Mouse (Mus musculus) forebrain, embryonic 16.5 days (tissue): Measurements from ENCODE around the gene Lhfp. TPM values are rescaled to one million over a fixed set of nuclear protein-coding genes. Genes with fewer than 3 reads are reported as not detected.

Experiments used
- ATAC-seq: fragments of 200-750 bp; cut with Nextera tagmentation; 2 replicates; pipeline ENCODE4 v1.8.0; 2017; ENCODE audit warnings: mild to moderate bottlenecking, moderate library complexity
- H3K27ac ChIP-seq: fragments of 300-500 bp; sonication (generic); 2 replicates; pipeline ENCODE4 v1.5.1; 2014; ENCODE audit warnings: low read length, control low read depth
- H3K27me3 ChIP-seq: fragments of 300-500 bp; sonication (generic); replicated peaks from 2 replicates; pipeline ENCODE4 v1.6.1; 2014; ENCODE audit warnings: low read length; ENCODE audit not compliant: control insufficient read depth, insufficient read depth
- H3K36me3 ChIP-seq: fragments of 300-500 bp; sonication (generic); 2 replicates; pipeline ENCODE4 v1.6.1; 2014; ENCODE audit not compliant: control insufficient read depth, insufficient read depth
- H3K4me1 ChIP-seq: fragments of 300-500 bp; sonication (generic); replicated peaks from 2 replicates; pipeline ENCODE4 v1.6.1; 2014; ENCODE audit warnings: low read length; ENCODE audit not compliant: control insufficient read depth, insufficient read depth
- H3K4me2 ChIP-seq: fragments of 300-500 bp; sonication (generic); 2 replicates; pipeline ENCODE4 v1.6.1; 2014; ENCODE audit warnings: mild to moderate bottlenecking, low read length, control low read depth
- H3K4me3 ChIP-seq: fragments of 300-500 bp; sonication (generic); replicated peaks from 2 replicates; pipeline ENCODE4 v1.5.1; 2014; ENCODE audit warnings: mild to moderate bottlenecking, low read length, control low read depth
- H3K9ac ChIP-seq: fragments of 300-500 bp; sonication (generic); replicated peaks from 2 replicates; pipeline ENCODE4 v1.6.1; 2014; ENCODE audit warnings: low read depth, low read length, control low read depth
- H3K9me3 ChIP-seq: fragments of 300-500 bp; sonication (generic); 2 replicates; pipeline ENCODE4 v1.6.1; 2016; ENCODE audit warnings: low read length; ENCODE audit not compliant: control insufficient read depth
- WGBS: fragments of 180-500 bp; shearing (Covaris S2); extraction: QIAGEN DNeasy Blood & Tissue Kit; methylation state at CpG from one replicate; pipeline ENCODE4 v1.1.7; 2014; 5-methylcytosine and 5-hydroxymethylcytosine counted together
- polyA plus RNA-seq: library from polyadenylated mRNA; unstranded; fragments of >200 nt; fragmentation: Nextera tagmentation; extraction: Ambion mirVana; gene quantifications from 2 replicates; pipeline ENCODE4 v1.2.1, GENCODE M21; 2015

The Lhfp gene
- polyA plus RNA-seq, 1 experiment from 2014 or later: 43.7 TPM

- no peak overlapping the region for H3K9ac ChIP-seq
- 92% methylated on average over 2 of the region's 2 CpGs for WGBS
- no peaks in the 10 kb centered on the region for H3K9me3 ChIP-seq
- H3K4me1 ChIP-seq: no peaks in the 10 kb centered on the region
- no peaks in the 10 kb centered on the region for H3K36me3 ChIP-seq
- H3K27me3 ChIP-seq: no peaks in the 10 kb centered on the region
- H3K4me3 ChIP-seq: no peak overlapping the region
- ATAC-seq: no peak
- no peak overlapping the region for H3K4me2 ChIP-seq
- no peak overlapping the region for H3K27ac ChIP-seq
Observed at GRCm38 (mm10) chr3:53138785-53139184, 97.5 kb downstream of the Lhfp start.

- Histone ChIP-seq H3K4me2 (no peak overlapping the region), H3K4me3 (no peak overlapping the region), H3K27ac (no peak overlapping the region), H3K9ac (no peak overlapping the region), H3K27me3 (no peaks in the 10 kb centered on the region), H3K9me3 (no peaks in the 10 kb centered on the region), H3K4me1 (no peaks in the 10 kb centered on the region), H3K36me3 (no peaks in the 10 kb centered on the region)
- ATAC-seq: no peak
Observed at GRCm38 (mm10) chr3:53139205-53139604, 97.9 kb downstream of the Lhfp start.

GRCm38 (mm10) chr3:53139642-53140041 is 98.3 kb downstream of the Lhfp start:
- H3K9me3 ChIP-seq: no peaks in the 10 kb centered on the region
- no peaks in the 10 kb centered on the region for H3K36me3 ChIP-seq
- 84% methylated on average over 5 of the region's 5 CpGs for WGBS
- ATAC-seq: no peak
- no peak overlapping the region for H3K4me2 ChIP-seq
- no peak overlapping the region for H3K9ac ChIP-seq
- no peaks in the 10 kb centered on the region for H3K27me3 ChIP-seq
- H3K27ac ChIP-seq: no peak overlapping the region
- no peaks in the 10 kb centered on the region for H3K4me1 ChIP-seq
- no peak overlapping the region for H3K4me3 ChIP-seq

- Histone ChIP-seq H3K27ac (no peak overlapping the region), H3K4me1 (no peaks in the 10 kb centered on the region), H3K9ac (no peak overlapping the region), H3K4me3 (no peak overlapping the region), H3K9me3 (no peaks in the 10 kb centered on the region), H3K36me3 (no peaks in the 10 kb centered on the region), H3K4me2 (no peak overlapping the region), H3K27me3 (no peaks in the 10 kb centered on the region)
- no peak for ATAC-seq
- 46% methylated on average over 9 of the region's 9 CpGs for WGBS
Observed at GRCm38 (mm10) chr3:53142528-53142927, 101.2 kb downstream of the Lhfp start.

GRCm38 (mm10) chr3:53145526-53145925 is 104.2 kb downstream of the Lhfp start:
- no peak overlapping the region for H3K4me2 ChIP-seq
- H3K27ac ChIP-seq: no peak overlapping the region
- 0 out of 2 replicates have a peak, but pooled peaks cover 3% of the 10 kb centered on the region for H3K4me1 ChIP-seq
- ATAC-seq: no peak
- H3K36me3 ChIP-seq: no peaks in the 10 kb centered on the region
- no peaks in the 10 kb centered on the region for H3K9me3 ChIP-seq
- no peak overlapping the region for H3K4me3 ChIP-seq
- H3K27me3 ChIP-seq: no peaks in the 10 kb centered on the region
- H3K9ac ChIP-seq: no peak overlapping the region
- 40% methylated on average over 2 of the region's 2 CpGs for WGBS

- Histone ChIP-seq H3K36me3 (no peaks in the 10 kb centered on the region), H3K9me3 (no peaks in the 10 kb centered on the region), H3K9ac (no peak overlapping the region), H3K4me3 (no peak overlapping the region), H3K4me1 (0 out of 2 replicates have a peak, but pooled peaks cover 3% of the 10 kb centered on the region), H3K27ac (no peak overlapping the region), H3K27me3 (no peaks in the 10 kb centered on the region), H3K4me2 (no peak overlapping the region)
- ATAC-seq: no peak
- 83% methylated on average over 5 of the region's 5 CpGs for WGBS
Observed at GRCm38 (mm10) chr3:53145946-53146345, 104.6 kb downstream of the Lhfp start.

GRCm38 (mm10) chr3:53147001-53147400 is 105.7 kb downstream of the Lhfp start:
- WGBS: 92% methylated on average over 5 of the region's 5 CpGs
- Histone ChIP-seq H3K9ac (no peak overlapping the region), H3K27ac (no peak overlapping the region), H3K4me2 (no peak overlapping the region), H3K27me3 (no peaks in the 10 kb centered on the region), H3K4me3 (no peak overlapping the region), H3K4me1 (0 out of 2 replicates have a peak, but pooled peaks cover 3% of the 10 kb centered on the region), H3K9me3 (no peaks in the 10 kb centered on the region), H3K36me3 (no peaks in the 10 kb centered on the region)
- ATAC-seq: no peak

- Histone ChIP-seq H3K36me3 (no peaks in the 10 kb centered on the region), H3K27ac (no peak overlapping the region), H3K27me3 (no peaks in the 10 kb centered on the region), H3K4me2 (no peak overlapping the region), H3K9ac (no peak overlapping the region), H3K4me3 (no peak overlapping the region), H3K4me1 (0 out of 2 replicates have a peak, but pooled peaks cover 3% of the 10 kb centered on the region), H3K9me3 (no peaks in the 10 kb centered on the region)
- WGBS: 84% methylated on average over 3 of the region's 3 CpGs
- no peak for ATAC-seq
Observed at GRCm38 (mm10) chr3:53148751-53149150, 107.4 kb downstream of the Lhfp start.

GRCm38 (mm10) chr3:53149625-53150320 is 108.4 kb downstream of the Lhfp start:
- no peaks in the 10 kb centered on the region for H3K27me3 ChIP-seq
- WGBS: 90% methylated on average over 7 of the region's 7 CpGs
- no peaks in the 10 kb centered on the region for H3K36me3 ChIP-seq
- no peak overlapping the region for H3K4me3 ChIP-seq
- no peak overlapping the region for H3K4me2 ChIP-seq
- no peaks in the 10 kb centered on the region for H3K9me3 ChIP-seq
- 0 out of 2 replicates have a peak, but pooled peaks cover 3% of the 10 kb centered on the region for H3K4me1 ChIP-seq
- H3K9ac ChIP-seq: no peak overlapping the region
- H3K27ac ChIP-seq: no peak overlapping the region
- no peak for ATAC-seq

- no peak overlapping the region for H3K27ac ChIP-seq
- H3K9ac ChIP-seq: no peak overlapping the region
- 57% methylated on average over 1 of the region's 1 CpGs for WGBS
- H3K4me1 ChIP-seq: 0 out of 2 replicates have a peak, but pooled peaks cover 3% of the 10 kb centered on the region
- no peak overlapping the region for H3K4me2 ChIP-seq
- no peaks in the 10 kb centered on the region for H3K9me3 ChIP-seq
- no peak overlapping the region for H3K4me3 ChIP-seq
- no peaks in the 10 kb centered on the region for H3K27me3 ChIP-seq
- no peaks in the 10 kb centered on the region for H3K36me3 ChIP-seq
- no peak for ATAC-seq
Observed at GRCm38 (mm10) chr3:53151081-53151480, 109.8 kb downstream of the Lhfp start.
